Mouse (Mus musculus): ENCODE measurements around the gene Tcirg1. TPM values are rescaled to one million over a fixed set of nuclear protein-coding genes. Genes with fewer than 3 reads are reported as not detected.

The Tcirg1 gene
- polyA plus RNA-seq, 1 experiment from 2014 or later, result 34.8 TPM

DNA sequence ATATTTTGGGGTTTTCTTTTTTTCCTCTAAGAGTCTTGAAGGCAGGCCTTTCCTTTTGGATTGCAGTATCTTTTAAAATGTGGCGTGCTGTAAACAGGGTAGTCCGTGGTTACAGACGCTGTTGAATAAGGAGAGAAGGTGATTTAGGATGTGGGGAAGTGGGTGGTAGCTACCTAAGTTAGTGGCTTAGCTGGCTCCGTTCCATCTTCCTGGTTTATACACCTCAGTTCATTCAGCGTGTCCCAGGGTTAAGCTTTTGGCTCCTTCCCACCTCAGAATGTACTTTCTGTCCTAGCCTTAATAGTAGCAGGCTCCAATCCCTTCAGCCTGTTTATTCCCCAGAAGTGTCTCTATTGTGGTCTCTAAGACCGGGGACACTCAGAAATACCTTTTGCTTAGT is 51.8 kb downstream of the Tcirg1 start:
- H3K27ac ChIP-seq (ENCODE audit: low read depth), result no peak overlapping the region
- 58% methylated on average over 6 of the region's 6 CpGs for WGBS
- no peak overlapping the region for H3K4me3 ChIP-seq (ENCODE audit: low read depth, low read length)
- H3K4me1 ChIP-seq (replicated peaks; ENCODE audit: control insufficient read depth, insufficient read depth, low read length), result peaks cover 29% of the 10 kb centered on the region
- no peaks in the 10 kb centered on the region for H3K36me3 ChIP-seq (ENCODE audit: control insufficient read depth, insufficient read depth, low read length)
- H3K4me2 ChIP-seq (ENCODE audit: low read length), result peak overlapping the region; percentile 5; the same call in 1 of the 2 replicates
- no peaks in the 10 kb centered on the region for H3K9me3 ChIP-seq (ENCODE audit: control insufficient read depth, low read length)
- H3K9ac ChIP-seq (ENCODE audit: low read length), result no peak overlapping the region
- no peaks in the 10 kb centered on the region for H3K27me3 ChIP-seq (replicated peaks; ENCODE audit: control insufficient read depth, insufficient read depth, low read length)
- ATAC-seq (replicated peaks; ENCODE audit: low FRiP score, low TSS enrichment, low read depth) (no peak), DNase-seq (ENCODE audit: low spot score) (no peak)

DNA sequence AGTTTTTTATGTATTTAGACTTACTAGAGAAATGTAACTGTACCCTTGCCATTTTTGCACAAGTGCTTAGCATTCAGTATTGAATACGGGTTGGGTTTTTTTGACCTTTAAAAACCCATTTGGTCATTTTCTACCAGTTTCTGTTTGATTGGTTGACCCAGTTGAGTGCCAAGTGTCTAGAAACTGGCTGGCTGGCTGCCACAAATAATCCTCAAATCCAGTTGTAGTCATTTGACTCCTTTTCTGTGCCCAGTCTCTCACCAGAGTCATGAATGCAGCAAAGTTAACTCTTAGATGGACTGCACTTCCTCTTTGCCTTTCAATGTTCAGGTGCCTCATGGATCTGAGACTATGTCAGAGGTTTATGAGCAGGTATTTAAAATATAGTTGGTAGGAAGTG is 53.0 kb downstream of the Tcirg1 start:
- Histone ChIP-seq H3K4me1 (replicated peaks; ENCODE audit: control insufficient read depth, insufficient read depth, low read length) (peaks cover 29% of the 10 kb centered on the region), H3K27ac (ENCODE audit: low read depth) (no peak overlapping the region), H3K27me3 (replicated peaks; ENCODE audit: control insufficient read depth, insufficient read depth, low read length) (no peaks in the 10 kb centered on the region), H3K9ac (ENCODE audit: low read length) (no peak overlapping the region), H3K4me2 (ENCODE audit: low read length) (peak overlapping the region; percentile 12; the same call in 1 of the 2 replicates), H3K4me3 (ENCODE audit: low read depth, low read length) (no peak overlapping the region), H3K36me3 (ENCODE audit: control insufficient read depth, insufficient read depth, low read length) (no peaks in the 10 kb centered on the region), H3K9me3 (ENCODE audit: control insufficient read depth, low read length) (no peaks in the 10 kb centered on the region)
- 91% methylated on average over 1 of the region's 1 CpGs for WGBS
- ATAC-seq (replicated peaks; ENCODE audit: low FRiP score, low TSS enrichment, low read depth) (no peak), DNase-seq (ENCODE audit: low spot score) (no peak)

DNA sequence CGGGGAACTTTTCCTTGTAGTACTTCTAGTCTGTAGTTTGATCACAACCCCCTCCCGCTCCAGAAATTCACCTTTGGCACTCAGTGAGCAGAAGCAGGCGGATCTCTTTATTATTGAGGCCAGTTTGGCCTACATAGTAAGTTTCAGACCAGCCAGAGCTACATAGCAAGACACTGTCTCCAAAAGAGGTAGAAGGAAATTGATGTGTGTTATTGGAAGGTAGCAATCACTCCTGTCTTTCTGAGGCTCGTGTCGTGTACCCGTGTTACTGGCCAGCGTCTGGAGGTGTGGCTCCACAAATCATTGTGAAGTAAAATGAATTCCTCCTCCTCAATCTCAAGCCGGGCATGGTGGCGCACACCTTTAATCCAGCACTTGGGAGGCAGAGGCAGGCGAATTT is 53.8 kb downstream of the Tcirg1 start:
- WGBS, result 89% methylated on average over 10 of the region's 10 CpGs
- Histone ChIP-seq H3K9ac (ENCODE audit: low read length) (no peak overlapping the region), H3K4me2 (ENCODE audit: low read length) (peak overlapping the region; percentile 73), H3K36me3 (ENCODE audit: control insufficient read depth, insufficient read depth, low read length) (no peaks in the 10 kb centered on the region), H3K4me1 (replicated peaks; ENCODE audit: control insufficient read depth, insufficient read depth, low read length) (peaks cover 29% of the 10 kb centered on the region), H3K4me3 (ENCODE audit: low read depth, low read length) (peak overlapping the region; percentile 83; the same call in 1 of the 2 replicates), H3K9me3 (ENCODE audit: control insufficient read depth, low read length) (no peaks in the 10 kb centered on the region), H3K27me3 (replicated peaks; ENCODE audit: control insufficient read depth, insufficient read depth, low read length) (no peaks in the 10 kb centered on the region), H3K27ac (ENCODE audit: low read depth) (no peak overlapping the region)
- ATAC-seq (replicated peaks; ENCODE audit: low FRiP score, low TSS enrichment, low read depth), result no peak
- DNase-seq (ENCODE audit: low spot score), result no peak

DNA sequence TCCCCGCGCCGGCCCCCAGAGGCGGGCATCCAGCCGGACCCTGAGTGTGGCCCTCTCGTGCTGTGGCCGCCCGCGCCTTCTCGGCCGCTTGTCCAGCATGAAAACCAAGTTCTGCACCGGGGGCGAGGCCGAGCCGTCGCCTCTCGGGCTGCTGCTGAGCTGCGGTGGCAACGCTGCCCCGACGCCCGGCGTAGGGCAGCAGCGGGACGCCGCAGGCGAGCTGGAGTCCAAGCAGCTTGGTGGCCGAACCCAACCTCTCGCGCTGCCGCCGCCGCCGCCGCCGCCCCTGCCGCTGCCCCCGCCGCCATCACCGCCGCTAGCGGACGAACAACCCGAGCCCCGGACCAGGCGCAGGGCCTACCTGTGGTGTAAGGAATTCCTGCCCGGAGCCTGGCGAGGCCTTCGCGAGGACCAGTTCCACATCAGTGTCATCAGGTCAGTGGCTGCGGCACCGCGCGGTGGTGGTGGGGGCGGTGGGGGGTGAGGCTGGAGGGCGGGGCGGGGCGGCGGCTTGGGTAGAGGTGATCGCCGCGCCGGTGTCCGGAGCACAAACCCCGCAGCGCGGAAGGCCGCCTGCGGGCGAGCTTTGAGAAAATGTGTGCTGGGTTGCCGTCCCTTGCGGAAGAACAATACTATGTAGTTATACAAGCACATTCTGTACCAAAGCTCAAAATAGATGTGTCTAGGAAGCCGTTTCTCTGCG is 54.8 kb downstream of the Tcirg1 start:
- Histone ChIP-seq H3K27me3 (replicated peaks; ENCODE audit: control insufficient read depth, insufficient read depth, low read length) (no peaks in the 10 kb centered on the region), H3K36me3 (ENCODE audit: control insufficient read depth, insufficient read depth, low read length) (no peaks in the 10 kb centered on the region), H3K4me2 (ENCODE audit: low read length) (peak overlapping the region; percentile 73), H3K4me3 (ENCODE audit: low read depth, low read length) (peak overlapping the region; percentile 83), H3K9me3 (ENCODE audit: control insufficient read depth, low read length) (no peaks in the 10 kb centered on the region), H3K27ac (ENCODE audit: low read depth) (peak overlapping the region; percentile 98), H3K4me1 (replicated peaks; ENCODE audit: control insufficient read depth, insufficient read depth, low read length) (peaks cover 29% of the 10 kb centered on the region), H3K9ac (ENCODE audit: low read length) (peak overlapping the region; percentile 83)
- DNase-seq (ENCODE audit: low spot score) (peak; percentile 84), ATAC-seq (replicated peaks; ENCODE audit: low FRiP score, low TSS enrichment, low read depth) (peak; percentile 48)
- under 1% methylated on average over 70 of the region's 74 CpGs for whole genome bisulfite sequencing

DNA sequence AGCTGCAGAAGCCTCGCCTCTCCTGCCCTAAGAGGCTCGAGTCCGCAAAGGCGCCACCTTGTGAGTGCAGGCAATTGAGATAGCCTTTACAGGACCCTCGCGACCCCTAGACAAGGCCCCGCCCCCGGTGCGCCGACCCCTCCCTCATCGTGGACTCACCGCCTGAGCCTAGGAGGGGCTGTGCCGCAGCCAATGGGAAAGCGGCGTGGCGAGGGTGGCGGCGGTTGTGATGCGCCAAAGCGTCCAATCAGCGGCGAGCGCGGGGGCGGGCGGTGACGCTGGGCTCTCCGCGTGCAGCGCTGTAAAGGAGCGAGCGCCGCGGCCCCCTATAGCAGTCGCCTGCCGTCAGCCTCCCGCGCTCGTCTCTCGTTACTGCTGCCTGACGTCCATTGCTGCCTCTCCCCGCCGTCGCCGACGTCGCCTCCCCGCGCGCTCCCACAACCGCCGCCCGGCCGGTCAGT is 55.4 kb downstream of the Tcirg1 start, which contains the start of gene Chka:
Gene Chka, plus strand, starts transcription at position 272 of the 461 bp plus-strand sequence.
- Histone ChIP-seq H3K9me3 (ENCODE audit: control insufficient read depth, low read length) (no peaks in the 10 kb centered on the region), H3K4me1 (replicated peaks; ENCODE audit: control insufficient read depth, insufficient read depth, low read length) (peaks cover 29% of the 10 kb centered on the region), H3K9ac (ENCODE audit: low read length) (peak within 1 kb of the TSS; percentile 83), H3K27me3 (replicated peaks; ENCODE audit: control insufficient read depth, insufficient read depth, low read length) (no peaks in the 10 kb centered on the region), H3K4me3 (ENCODE audit: low read depth, low read length) (peak within 1 kb of the TSS; percentile 83), H3K27ac (ENCODE audit: low read depth) (peak within 1 kb of the TSS; percentile 98), H3K36me3 (ENCODE audit: control insufficient read depth, insufficient read depth, low read length) (no peaks in the 10 kb centered on the region), H3K4me2 (ENCODE audit: low read length) (peak within 1 kb of the TSS; percentile 73)
- WGBS, result under 1% methylated on average over 54 of the region's 54 CpGs
- ATAC-seq (replicated peaks; ENCODE audit: low FRiP score, low TSS enrichment, low read depth) (peak; percentile 96), DNase-seq (ENCODE audit: low spot score) (peak; percentile 96)

DNA sequence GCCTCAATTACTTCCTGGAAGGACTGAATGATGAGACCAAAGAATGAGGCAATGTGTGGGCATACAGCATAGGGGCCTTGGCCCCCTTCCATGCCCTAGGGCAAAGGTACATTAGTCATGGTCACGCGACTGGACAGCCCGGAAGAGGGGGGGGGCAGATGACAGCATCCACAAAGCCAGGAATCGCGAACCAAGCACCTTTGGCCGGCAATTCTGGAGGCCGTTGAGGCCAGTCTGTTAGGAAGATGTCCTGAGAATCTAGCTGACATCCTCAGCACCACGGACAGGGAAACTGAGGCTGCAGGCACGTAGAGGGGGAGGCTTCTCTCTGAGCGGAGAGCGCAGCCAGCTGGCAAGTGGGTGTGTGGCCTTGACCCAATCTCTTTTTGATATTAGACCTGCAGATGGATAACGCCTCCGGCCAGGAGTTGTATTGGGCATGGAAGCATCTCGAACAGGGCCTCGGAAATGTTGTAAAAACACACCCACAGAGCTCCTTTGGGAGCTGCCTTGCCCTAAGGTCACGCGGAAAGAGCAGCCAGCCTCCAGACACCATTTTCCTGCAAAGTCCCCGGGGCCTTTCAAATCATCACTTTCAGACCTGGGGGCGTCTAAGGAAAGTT is 56.0 kb downstream of the Tcirg1 start:
- peak overlapping the region; percentile 73 for H3K4me2 ChIP-seq (ENCODE audit: low read length)
- H3K9ac ChIP-seq (ENCODE audit: low read length), result peak overlapping the region; percentile 83
- ATAC-seq (replicated peaks; ENCODE audit: low FRiP score, low TSS enrichment, low read depth) (peak; percentile 4; the same call in 1 of the 2 replicates), DNase-seq (ENCODE audit: low spot score) (no peak)
- no peaks in the 10 kb centered on the region for H3K36me3 ChIP-seq (ENCODE audit: control insufficient read depth, insufficient read depth, low read length)
- H3K4me1 ChIP-seq (replicated peaks; ENCODE audit: control insufficient read depth, insufficient read depth, low read length), result peaks cover 29% of the 10 kb centered on the region
- peak overlapping the region; percentile 83 for H3K4me3 ChIP-seq (ENCODE audit: low read depth, low read length)
- WGBS, result 6% methylated on average over 19 of the region's 19 CpGs
- peak overlapping the region; percentile 98 for H3K27ac ChIP-seq (ENCODE audit: low read depth)
- no peaks in the 10 kb centered on the region for H3K9me3 ChIP-seq (ENCODE audit: control insufficient read depth, low read length)
- H3K27me3 ChIP-seq (replicated peaks; ENCODE audit: control insufficient read depth, insufficient read depth, low read length), result no peaks in the 10 kb centered on the region

DNA sequence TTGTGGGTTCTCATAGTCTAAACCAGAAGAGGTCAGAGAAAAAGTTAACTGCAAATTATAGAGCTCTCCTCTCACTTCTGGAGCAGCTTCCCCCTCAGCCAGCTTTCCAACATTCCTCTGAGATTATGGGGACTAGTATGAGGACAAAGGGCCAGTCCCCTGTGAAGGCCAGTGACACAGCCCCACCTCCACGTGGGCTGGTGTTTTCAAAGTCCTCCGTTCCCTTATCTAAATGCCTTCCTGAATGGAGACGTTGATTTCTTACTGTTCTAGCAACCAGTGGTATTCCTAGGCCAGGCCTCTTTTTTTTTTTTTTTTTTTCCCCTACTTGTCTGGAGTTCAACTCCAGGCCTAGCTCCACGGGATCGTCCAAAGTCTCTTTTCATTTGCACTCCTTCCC is 56.9 kb downstream of the Tcirg1 start:
- ATAC-seq (replicated peaks; ENCODE audit: low FRiP score, low TSS enrichment, low read depth), result no peak
- Histone ChIP-seq H3K27me3 (replicated peaks; ENCODE audit: control insufficient read depth, insufficient read depth, low read length) (no peaks in the 10 kb centered on the region), H3K4me2 (ENCODE audit: low read length) (no peak overlapping the region), H3K4me1 (replicated peaks; ENCODE audit: control insufficient read depth, insufficient read depth, low read length) (peaks cover 21% of the 10 kb centered on the region), H3K9ac (ENCODE audit: low read length) (no peak overlapping the region), H3K4me3 (ENCODE audit: low read depth, low read length) (no peak overlapping the region), H3K27ac (ENCODE audit: low read depth) (no peak overlapping the region), H3K9me3 (ENCODE audit: control insufficient read depth, low read length) (no peaks in the 10 kb centered on the region), H3K36me3 (ENCODE audit: control insufficient read depth, insufficient read depth, low read length) (no peaks in the 10 kb centered on the region)
- no peak for DNase-seq (ENCODE audit: low spot score)
- 36% methylated on average over 5 of the region's 5 CpGs for WGBS

DNA sequence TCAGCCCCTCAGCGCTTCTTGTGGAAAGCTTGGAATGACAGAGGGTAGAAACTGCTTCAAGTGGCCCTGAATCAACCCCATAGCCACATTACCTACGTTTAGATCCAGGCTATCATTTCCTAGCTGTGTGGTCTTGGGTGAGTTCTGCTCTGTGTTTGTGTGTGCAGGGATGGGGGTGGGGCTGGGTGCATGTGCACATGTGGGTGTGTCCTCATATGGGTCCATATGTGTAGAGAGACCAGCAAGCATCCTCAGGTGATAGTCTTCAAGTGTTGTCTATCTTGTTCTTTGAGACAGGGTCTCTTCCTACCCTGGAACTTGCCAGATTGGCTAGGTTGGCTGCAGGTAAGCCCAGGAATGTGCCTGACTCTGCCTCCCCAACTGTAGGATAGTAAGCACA is 57.7 kb downstream of the Tcirg1 start:
- no peak overlapping the region for H3K4me2 ChIP-seq (ENCODE audit: low read length)
- ATAC-seq (replicated peaks; ENCODE audit: low FRiP score, low TSS enrichment, low read depth) (no peak), DNase-seq (ENCODE audit: low spot score) (no peak)
- no peak overlapping the region for H3K27ac ChIP-seq (ENCODE audit: low read depth)
- H3K9me3 ChIP-seq (ENCODE audit: control insufficient read depth, low read length), result no peaks in the 10 kb centered on the region
- H3K9ac ChIP-seq (ENCODE audit: low read length), result no peak overlapping the region
- 81% methylated on average over 2 of the region's 2 CpGs for WGBS
- H3K4me1 ChIP-seq (replicated peaks; ENCODE audit: control insufficient read depth, insufficient read depth, low read length), result peaks cover 18% of the 10 kb centered on the region
- no peak overlapping the region for H3K4me3 ChIP-seq (ENCODE audit: low read depth, low read length)
- no peaks in the 10 kb centered on the region for H3K36me3 ChIP-seq (ENCODE audit: control insufficient read depth, insufficient read depth, low read length)
- H3K27me3 ChIP-seq (replicated peaks; ENCODE audit: control insufficient read depth, insufficient read depth, low read length), result no peaks in the 10 kb centered on the region
